Mouse (Mus musculus) megakaryocyte, embryonic 14.5 days (primary cell): ENCODE data around the gene Anxa11.

Experiments
- FLI1 ChIP-seq: IDR thresholded peaks from 2 replicates; pipeline ENCODE4 v1.6.1; 2012; ENCODE audit warnings: low read length, inconsistent platforms, mixed read lengths
- GATA1 ChIP-seq: IDR thresholded peaks from 3 replicates; pipeline ENCODE4 v1.6.1; 2012; ENCODE audit warnings: mixed read lengths, low read length, inconsistent platforms, borderline replicate concordance

- TF ChIP-seq GATA1 (no peak), FLI1 (no peak)
Observed at GRCm38 (mm10) chr14:25850433-25850832, 8.5 kb downstream of the Anxa11 start.
